Mouse (Mus musculus) heart, adult 2 months (tissue): Measurements from ENCODE around the gene Scd2.

Source experiments
- EP300 ChIP-seq: fragments of 200-500 bp; IDR thresholded peaks from 2 replicates; pipeline ENCODE4 v1.6.1; 2011; ENCODE audit warnings: low read depth, low read length, control low read depth; ENCODE audit not compliant: insufficient read depth
- POLR2A ChIP-seq: fragments of 200-500 bp; IDR thresholded peaks from 2 replicates; pipeline ENCODE4 v1.6.1; 2011; ENCODE audit warnings: mild to moderate bottlenecking, low read depth, low read length, control low read depth; ENCODE audit not compliant: insufficient read depth

DNA sequence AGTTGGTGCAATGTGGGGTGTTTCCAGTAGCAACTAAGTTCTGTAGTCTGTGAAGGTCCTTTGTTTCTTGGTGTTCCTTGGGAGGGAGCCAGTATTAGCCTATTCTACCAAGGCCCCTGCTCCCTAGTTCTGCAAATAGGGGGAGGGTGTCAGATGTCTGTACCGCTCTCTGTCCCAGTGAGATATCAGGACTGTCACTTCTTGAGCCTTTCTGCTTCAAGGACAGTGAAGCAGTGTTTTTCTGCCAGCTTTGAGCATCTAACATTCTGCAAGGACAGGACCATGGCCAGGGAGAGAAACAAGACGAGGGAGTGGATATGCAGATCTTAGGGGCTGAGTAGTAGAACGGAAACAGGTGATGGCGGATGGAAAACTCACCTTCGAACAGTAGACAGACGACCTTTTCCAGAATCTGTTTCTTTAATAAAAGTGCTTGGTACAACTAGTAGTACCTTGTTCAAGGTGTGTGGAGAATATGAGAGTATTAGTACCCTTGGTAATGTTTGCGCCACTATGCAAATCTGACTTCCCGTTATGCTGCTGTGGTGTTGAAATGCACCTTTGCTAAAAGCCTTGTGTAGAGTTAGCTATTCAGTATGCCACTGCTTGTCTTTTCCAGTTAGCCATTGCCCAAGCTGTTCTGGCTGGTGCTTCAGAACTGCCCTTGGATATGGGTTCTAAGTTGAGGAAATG is 3.7 kb downstream of the Scd2 start:
- no peak for TF ChIP-seq POLR2A
- no peak for TF ChIP-seq EP300
